Mouse (Mus musculus) naive thymus-derived CD4-positive, alpha-beta T cell, adult 2 months (primary cell): ENCODE measurements around the gene Trit1.
A peak's percentile ranks its signal among the peaks of the same experiment; 100 is the strongest.
"Not testable (repeated sequence)": the region's sequence is repeated elsewhere in the genome, so short reads cannot be mapped to it uniquely, and the experiment has no call there.

Experiments used
- DNase-seq: peaks from one replicate; pipeline ENCODE4 v3.0.0-alpha.2; 2011; ENCODE audit warnings: low read depth

Gene Trit1

DNA sequence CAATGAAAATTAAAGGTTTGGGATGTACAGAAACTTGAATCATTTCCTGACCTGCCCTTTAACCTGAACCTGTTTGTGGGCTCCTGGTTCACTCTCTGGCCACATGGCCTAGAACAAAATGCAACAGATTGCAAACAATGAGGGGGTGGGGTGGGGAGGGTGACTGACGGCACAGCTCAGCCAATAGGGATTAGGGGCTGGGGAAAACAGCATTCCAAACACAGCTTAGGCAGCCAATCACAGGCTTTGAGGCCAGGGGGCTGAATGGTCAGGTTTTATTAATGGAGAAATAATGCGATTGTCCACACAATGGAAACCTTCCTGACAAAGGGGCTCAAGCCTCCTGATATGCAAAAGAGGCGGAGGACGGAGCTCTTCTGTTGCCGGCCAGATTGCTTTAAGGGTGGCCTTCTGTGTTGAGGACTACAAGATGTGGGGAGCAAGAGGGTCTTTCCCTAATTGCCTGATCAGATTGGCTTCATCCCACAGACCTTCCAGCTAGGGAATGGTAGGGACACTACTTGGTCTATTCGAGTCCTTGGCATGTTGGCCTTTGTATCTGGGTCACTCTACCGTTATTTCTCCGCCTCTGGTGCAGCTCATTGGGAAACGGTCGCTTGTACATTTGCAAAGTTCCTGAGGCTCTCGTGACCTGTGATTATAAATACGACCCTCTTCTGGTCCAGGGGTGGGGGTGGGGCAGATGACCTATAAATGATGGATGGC, 17.7 kb upstream of the Trit1 start:
- no peak for DNase-seq

DNA sequence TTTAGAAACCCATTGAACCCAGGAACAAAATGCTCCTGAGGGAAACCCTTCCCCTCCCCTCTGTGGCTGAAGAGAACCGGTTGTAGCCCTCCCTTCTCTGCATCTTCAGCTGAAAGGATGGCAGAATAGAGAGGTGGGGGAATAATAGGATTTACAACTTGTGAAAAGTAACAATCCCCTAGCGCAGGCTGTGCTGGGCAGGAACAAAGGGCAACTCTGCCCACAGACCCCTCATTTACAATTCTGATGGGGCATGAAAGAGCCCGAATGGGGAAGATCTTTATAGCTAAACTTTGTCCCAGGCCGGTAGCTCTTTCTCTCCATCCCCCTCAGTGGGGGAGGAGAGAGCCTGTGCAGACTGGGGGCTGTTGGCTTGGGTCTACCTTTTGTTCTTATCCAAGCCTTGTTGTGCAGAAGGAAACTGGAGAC, 17.1 kb upstream of the Trit1 start:
- DNase-seq = no peak

DNA sequence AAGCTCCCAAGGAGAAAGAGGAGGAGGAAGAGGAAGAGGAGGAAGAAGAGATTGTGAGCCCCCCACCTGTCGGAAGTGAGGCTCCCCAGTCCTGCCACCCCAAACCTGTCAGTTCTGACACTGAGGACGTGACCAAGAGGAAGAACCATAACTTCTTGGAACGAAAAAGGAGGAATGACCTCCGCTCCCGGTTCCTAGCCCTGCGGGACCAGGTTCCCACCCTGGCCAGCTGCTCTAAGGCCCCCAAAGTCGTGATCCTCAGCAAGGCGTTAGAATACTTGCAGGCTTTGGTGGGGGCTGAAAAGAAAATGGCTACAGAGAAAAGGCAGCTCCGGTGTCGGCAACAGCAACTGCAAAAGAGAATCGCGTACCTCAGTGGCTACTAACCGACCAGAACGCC, 16.3 kb upstream of the Trit1 start:
- no peak for DNase-seq

DNA sequence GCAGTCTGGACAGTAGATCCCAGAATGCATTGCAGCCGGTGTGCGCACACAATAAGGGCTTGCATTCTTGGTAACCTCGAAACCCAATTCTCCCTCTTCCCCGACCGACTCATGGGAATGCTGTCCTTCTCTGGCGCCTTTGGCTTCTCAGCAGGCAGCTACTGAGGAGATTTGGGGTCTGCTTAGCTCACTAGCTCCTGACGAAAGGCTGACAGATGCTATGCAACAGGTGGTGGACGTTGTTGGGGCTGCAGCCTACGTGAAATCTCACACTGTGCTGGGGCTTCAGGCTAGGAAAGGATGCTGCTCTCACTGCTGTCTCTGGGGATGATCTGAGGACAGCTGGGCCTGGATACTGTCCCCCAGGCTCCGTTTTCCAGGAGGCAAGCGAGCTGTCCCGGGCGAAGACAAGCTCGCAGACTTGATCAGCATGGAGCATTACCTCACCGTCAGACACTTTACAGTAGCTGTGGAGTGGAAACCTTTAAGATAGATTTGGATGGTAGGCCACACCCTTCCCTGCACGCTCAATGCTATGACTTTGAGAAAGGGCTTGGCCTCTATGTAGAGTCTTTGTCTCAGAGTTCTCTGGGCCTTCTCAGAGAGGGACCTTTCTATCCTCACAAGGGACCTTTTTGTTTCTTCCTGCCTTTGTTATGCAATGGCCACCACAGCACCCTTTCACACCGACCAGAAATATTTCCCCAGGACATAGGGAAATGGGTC, 15.6 kb upstream of the Trit1 start:
- no peak for DNase-seq

DNA sequence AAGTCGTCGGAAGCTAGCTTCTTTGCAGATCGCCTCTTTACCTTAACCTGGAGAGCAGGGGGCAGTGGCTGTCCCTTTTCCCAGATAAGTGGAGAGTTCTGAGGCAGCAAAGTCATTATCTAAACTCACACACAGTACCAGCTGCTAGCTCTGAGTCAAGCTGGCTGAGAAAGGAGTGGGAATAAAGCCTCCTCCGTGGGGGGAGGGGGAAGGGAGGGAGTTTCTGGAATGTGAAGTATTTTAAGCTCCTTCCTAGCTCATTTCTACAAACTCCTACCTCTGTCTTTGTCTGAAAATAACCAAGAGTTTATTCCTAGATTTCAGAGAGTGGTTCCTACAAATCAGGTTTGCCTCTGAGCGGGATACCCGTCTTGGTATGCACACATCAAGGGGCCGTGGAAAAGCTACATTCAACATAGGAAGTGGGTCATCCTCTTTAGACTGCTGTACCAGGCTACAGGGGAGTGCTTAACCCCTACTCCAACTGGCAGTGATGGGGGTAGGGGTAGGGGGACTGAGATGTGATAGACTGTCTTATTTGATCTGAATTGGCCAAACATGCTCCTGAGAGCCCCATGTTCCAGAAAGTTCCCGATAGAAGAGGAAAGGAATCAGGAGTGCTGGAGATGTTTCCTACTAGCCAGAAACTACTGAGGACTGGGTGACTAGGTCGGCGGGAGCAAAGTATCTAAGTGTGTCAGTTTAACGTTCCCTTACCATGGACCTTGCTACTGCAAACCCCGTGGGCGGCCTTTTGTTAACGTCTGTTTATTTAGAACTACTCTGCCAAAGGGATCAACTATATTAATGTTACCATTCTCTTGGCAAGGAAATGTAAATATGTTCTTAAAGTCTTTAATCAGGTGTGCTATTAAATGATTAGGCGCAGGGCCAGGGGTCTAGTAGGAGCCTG, 11.1 kb upstream of the Trit1 start:
- DNase-seq = no peak

DNA sequence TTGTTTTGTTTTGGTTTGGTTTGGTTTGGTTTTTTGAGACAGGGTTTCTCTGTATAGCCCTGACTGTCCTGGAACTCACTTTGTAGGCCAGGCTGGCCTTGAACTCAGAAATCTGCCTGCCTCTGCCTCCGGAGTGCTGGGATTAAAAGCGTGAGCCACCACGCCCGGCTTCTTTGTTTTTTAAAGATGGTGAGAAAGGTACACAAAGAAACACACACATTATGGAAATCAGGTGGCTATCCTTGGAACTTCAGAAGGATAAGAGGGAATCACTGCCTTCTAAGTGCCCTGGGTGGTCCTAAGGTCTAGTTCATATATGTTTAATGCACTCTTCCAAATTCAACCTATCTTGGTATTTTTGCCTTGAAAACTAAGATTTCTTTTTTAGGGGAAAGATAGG, 3.9 kb upstream of the Trit1 start:
- DNase-seq = not testable (repeated sequence)

DNA sequence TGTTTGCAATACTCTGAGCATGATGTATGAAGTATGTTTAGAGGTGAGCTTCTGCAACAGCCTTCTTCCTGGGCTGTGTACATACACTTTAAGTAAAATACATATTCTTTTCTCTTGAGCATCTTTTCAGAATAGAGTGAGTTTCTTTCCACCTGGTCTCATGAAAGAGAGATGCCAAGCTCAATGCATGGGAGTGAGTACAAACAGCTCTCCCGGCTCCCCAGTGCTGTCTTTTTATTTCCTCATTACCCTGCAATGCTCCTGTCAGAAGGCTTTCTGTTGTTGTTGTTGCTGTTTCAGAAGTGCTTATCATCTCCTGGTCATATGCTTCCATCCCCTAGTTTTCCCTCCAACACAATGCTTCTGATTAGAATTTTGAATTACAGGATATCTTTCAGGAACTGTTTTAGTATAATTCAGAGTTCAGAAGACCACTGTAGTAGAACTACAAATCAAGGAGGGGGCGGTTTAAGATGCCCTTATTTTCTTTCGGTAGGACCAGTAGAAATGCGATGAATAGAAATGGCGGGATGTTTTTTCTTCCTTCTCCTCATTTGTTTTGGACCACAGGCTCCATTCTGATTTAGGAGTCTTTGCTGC, 3.0 kb upstream of the Trit1 start:
- no peak for DNase-seq

DNA sequence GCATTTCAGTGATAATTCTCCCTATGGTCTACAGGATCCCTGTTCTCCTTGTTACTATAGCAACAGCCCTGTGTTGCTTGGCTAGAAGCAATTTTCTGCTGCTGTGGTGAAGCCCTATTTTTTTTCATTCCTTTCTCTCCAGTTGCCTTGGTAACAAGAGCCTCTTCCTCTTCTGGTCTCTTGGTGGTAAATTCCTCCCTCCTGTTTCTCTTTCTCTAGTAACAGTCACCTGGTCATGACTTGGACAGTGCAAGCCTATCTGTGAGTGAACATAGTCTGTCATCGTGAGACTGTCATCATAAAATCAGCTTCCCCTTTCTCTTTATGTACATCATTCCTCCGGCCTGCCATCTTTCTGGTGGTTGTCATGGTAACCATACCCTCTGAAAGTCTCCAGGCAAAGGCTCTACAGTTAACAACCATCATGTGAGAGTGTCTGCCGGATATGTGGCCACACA, 2.4 kb upstream of the Trit1 start:
- DNase-seq = peak; percentile 25

DNA sequence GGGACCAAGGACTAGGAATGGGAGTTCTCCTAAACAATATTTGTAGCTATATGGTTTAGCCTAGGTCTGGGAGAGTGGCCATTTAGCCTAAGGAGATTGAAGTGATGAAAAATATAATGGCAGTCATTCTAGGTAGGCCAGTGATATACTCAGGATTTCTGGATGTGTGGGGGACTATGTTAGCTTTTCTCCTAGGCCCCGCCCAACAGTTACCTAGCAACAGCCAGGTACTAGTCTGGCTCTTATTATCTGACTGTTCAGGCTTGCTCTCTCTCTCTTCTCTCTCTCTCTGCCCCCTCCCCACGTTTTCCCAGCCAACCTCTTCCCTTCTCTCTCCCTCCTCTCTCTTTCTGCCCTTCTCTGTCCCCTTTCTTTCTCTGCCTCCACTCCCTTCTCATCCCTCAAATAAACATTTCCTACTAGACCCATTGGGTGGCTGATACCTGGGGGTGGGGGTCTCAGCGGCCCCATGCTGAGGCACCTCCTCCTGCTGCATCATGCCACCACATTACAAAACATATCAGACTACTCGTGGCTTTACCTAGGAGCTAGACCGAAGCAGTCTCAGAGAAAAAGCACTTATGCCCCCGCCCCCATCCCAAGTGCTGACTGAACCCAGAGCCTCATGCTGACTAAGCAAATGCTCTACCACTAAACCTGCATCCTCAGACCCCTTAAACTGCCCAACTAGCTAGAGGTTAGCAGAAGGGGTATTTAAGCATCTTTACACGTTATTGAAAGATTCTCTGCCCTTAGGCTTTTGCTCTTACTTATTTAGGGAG, 1.7 kb upstream of the Trit1 start:
- DNase-seq = no peak

DNA sequence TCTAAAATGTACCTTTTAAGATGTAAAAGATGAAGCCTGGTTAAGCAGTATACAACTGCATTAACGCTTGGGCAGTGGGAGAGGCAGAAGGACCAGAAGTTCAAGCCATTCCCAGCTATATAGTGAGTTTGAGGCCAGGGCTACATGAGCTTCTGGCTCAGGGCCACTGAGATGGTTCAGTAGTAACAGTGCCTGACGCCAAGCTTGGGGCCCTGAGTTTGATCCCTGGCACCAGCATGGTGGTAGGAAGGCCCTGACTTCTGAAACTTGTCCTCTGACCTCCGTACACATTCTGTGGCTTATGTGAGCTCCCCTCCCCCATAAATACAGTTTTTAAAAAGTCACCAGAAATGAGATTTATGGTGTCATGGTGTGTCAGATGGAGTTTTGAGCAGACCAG, 5.2 kb downstream of the Trit1 start:
- DNase-seq = no peak

DNA sequence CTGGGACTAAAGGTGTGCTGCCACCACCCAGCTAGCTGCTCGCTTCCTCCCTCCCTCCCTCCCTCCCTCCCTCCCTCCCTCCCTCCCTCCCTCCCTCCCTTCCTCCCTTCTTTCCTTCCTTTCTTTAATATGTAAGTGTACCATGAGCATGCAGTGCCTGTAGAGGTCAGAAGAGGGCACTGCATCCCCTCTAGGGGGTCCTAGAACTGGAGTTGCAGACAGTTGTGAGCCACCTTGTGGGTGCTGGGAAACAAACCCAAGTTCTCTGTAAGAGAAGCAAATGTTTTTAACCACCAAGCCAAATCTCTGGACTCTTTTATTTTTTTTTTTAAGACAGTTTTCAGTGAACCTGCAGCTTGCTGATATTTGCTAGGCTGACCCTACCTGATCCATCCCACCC, 6.5 kb downstream of the Trit1 start:
- no peak for DNase-seq

DNA sequence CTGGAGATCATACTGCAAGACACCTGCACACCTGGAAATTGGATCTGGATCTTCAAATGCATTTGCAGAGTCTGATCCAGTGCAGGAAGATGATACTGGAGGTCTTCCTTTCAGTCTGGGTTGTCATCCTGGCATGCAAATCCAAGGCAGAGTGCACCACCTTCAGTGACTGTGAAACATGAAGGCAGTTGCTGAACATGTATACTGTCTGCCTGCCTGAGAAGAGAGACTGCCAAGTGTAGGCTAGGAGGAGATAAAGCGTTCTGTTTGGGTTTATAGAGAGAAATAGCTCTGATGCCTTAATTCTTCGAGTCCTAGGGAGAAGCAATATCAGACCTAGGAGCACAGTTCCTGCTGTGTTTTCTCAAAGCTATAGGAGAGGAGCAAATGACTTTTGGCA, 9.0 kb downstream of the Trit1 start:
- DNase-seq = no peak

DNA sequence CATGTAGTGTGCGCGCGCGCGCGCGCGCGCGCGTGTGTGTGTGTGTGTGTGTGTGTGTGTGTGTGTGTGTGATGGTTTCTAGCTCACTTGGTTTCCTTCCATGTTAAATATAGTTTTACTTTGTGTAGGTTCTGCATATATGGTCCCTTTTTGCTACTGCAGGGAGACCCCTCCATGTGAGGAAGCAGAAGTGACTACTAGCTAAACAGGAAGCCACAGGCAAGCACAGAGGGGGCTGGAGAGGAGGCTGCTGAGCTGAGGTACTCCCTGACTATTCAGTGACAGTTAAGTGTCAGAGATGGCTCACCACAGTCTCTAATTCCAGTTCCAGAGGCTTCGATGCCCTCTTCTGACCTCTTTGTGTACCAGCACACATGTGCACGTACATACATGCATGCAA, 9.8 kb downstream of the Trit1 start:
- no peak for DNase-seq

DNA sequence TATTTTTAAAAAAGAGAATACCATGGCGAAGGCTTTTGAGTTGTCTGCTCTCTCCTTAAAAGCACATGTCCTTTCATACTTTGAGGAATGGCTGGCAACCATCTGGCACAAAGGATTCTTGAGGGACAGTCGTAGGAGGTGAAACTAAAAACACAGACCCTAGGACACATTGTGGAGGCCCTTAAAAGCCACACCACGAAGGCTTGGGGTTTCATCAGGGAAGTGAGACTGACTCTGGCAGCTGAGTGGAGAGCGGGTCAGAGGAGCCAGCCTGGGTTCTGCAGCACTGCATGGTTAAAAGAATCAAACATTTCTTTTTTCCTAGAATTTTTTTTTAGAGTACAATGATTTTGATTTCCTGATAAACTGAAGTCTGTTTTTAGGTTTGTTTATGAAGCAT, 10.2 kb downstream of the Trit1 start:
- DNase-seq = no peak

DNA sequence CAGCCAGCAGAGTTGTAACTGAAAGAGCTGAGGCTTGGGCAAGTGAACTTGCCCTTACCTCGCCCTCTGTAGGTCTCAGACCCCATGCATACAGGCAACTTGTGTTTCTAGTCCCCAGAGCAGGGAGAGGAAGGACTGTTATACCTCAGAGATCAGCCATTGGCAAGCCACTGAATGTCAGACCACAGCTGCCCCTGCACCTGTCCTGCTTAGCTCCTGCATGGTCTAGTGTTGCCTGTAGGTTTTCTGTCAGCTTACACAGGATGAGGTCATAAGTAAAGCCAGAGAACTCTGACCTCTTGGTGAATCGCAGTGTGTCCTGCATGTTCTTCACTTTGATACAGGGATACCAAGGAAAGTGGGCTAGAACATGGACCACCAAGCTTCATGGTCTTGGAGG, 18.4 kb downstream of the Trit1 start:
- DNase-seq = no peak

DNA sequence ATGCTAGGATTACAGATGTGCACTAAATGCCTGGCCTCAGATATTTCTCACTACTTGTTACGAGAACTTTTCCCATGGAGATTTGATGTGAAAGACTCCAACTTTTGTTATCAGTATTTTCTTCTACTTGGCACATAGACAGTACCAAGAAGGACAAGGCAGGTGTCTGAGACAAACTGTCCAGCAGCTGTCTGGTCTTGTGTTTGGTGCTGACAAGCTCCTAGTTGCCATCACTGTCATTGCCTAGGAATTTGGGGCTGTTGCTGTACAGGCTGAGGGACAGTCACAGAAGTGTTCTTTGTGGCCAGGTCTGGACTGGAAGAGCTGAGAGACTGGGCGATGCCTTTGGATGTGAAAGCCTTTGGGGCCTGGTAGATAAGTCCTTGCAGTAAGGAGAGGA, 19.2 kb downstream of the Trit1 start:
- no peak for DNase-seq

DNA sequence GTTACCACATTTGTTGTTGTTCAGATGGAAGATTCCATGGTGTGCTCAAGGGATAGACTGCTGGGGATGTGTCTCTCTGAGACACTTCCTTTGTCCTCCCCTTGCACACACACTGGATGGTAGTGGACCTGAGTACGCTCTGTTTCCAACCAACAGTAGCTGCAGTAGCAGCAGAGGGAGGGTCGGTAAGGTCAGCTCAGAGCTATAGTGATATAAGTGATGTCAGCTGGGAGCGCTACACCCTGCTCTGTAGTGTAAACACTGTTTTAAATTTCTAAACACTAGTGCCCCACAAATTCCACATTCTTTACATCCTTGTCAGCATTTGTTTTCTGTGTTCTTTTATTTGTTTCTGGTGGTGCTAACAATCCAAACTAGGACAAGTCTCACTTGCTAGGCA, 20.3 kb downstream of the Trit1 start:
- DNase-seq = no peak

DNA sequence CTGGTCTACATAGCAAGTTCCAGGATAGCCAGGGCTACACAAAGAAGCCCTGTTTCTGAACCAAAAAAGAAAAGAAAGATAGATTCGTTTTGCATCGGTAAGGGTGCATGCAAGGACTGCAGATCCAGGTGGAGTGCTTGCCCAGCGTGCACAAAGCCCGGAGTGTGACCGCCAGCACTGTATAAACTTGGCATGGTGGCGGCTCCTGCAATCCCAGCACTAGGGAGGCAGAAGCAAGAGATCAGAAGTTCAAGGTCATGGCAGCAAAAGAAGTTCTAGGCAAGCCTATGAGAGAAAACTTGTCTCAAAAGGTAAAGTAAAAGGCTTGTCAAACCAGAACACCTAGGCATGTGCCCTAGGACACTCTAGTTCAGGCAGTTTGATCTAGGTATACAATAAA, 24.7 kb downstream of the Trit1 start:
- DNase-seq = no peak

DNA sequence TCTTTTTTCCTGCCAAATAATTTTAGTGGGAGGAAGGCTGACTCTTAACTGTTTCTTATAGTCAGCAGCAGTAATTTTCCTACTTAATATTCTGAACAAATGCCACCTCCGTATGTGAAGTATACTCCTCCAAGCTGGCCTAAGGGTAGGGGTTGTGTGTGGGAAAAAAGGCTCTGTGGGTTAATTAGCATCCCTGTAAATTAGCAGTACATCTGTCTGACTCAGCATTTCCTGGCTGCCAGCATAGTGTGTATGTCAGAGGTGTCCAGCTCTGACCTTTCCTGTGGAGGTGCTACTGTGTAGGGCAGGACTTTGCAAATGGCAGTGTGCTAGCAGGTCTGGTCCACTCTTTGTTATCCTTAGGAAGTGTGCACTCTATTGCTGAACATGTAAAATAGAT, 27.5 kb downstream of the Trit1 start:
- no peak for DNase-seq

DNA sequence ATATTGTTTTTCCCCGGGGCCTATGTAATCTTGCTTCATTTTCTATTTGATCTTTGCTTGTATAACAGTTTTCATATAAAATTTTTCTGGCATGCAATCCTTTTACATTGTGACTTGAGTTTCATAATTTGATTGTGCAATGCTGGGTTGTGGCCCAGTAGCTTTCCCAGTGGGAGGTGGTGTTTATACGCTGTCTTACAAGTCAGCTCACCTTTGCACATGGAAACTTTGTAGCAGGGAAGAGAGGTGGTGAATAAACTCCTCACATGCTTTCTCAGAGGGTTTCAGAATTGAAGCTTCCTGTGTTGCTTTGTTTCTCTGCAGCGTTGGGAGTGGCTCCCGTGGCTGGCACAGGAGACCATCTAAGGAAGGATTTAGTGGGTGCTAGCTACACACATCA, 28.4 kb downstream of the Trit1 start:
- no peak for DNase-seq

DNA sequence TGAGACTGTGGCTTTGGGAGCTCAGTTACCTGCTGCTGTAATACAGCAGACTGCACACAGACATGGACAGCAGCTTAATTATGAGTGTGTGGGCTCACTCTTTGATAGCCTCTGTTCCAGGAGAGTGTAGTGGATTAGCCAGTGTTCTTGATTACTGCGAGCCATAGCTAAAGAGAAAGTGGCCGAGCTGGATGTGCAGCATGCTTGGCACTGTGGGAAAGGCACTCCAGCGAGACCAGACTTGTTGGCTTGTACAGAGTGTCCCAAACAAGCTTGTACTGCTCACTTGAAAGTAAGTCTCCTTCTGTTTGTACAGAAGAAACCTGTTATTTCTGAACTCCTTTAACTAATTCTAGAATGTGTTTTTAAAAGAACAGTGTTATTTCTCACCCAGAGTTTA, 29.9 kb downstream of the Trit1 start:
- DNase-seq = no peak
